Mouse (Mus musculus): ENCODE measurements at regions not wholly inside any gene's neighbourhood (a gene's known extent, or its start where the extent isn't known, plus 50 kb on each side); places are given as distances from the start of the nearest gene placed in this dataset.

DNA sequence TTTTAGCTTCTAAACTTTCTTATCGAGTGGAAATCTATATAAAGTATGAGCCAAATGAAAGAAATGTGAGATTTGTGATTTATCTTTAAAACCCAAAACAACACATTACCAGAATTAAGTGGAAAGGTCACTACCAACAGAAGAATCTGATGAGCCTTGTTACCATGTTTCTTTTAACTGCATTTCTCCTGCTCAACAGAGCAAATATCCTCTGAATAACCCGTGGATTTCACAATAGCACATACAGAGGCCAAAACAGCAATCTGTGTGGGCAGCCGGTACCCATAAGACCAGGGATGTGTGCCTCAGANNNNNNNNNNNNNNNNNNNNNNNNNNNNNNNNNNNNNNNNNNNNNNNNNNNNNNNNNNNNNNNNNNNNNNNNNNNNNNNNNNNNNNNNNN is 85.3 kb downstream of the 4930444P10Rik start:
- no peak overlapping the region for H3K27ac ChIP-seq
- ATAC-seq (replicated peaks) = no peak
- H3K9me3 ChIP-seq = no peaks in the 10 kb centered on the region
- H3K36me3 ChIP-seq (replicated peaks) = no peaks in the 10 kb centered on the region
- 79% methylated on average over 3 of the region's 3 CpGs for WGBS
- no peak overlapping the region for H3K9ac ChIP-seq
- no peaks in the 10 kb centered on the region for H3K27me3 ChIP-seq (replicated peaks)
- no peak overlapping the region for H3K4me3 ChIP-seq
- no peaks in the 10 kb centered on the region for H3K4me1 ChIP-seq
- no peak overlapping the region for H3K4me2 ChIP-seq

DNA sequence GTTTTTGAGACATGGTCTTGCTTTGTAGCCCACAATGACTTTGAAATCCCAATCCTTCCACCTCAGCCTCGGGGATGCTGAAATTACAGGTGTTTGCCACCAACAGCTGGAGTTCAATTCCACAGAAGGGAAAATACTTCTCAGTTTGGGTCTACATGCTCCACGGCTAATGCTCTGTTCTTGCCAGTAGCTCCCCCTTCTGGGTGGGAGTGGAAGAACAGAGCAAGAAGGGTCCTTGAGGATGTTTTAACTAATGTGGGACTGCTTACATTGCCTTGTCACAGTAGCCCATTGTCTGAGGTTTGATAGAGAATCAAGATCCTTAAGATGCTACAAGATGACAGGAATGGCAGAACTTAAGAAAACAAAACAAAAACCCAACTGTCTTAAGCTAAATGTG is 86.2 kb downstream of the 4930444P10Rik start:
- ATAC-seq (replicated peaks) = no peak
- Histone ChIP-seq H3K9me3 (no peaks in the 10 kb centered on the region), H3K4me2 (no peak overlapping the region), H3K27me3 (replicated peaks) (no peaks in the 10 kb centered on the region), H3K27ac (no peak overlapping the region), H3K4me3 (no peak overlapping the region), H3K9ac (no peak overlapping the region), H3K36me3 (replicated peaks) (no peaks in the 10 kb centered on the region), H3K4me1 (no peaks in the 10 kb centered on the region)
- 84% methylated on average over 2 of the region's 2 CpGs for WGBS

DNA sequence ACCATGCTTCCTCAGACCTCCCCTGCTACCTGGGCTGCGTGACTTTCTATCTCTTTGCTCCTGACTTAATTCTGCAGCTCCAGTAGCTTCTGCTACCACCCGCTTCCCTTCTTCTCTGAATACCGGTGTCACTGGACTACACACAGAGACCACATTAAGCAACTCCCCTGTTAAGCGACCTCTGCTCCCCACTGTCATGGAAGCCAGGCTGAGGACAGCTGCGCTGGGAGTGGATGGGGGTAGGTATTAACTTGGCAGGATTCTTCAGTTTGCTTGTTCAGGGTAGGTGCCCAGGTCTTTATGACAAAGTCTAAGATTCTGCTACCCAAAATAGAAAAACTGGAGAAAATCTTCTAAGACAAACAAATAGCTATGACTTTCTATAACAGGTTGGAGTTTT is 96.0 kb downstream of the 4930444P10Rik start:
- Histone ChIP-seq H3K4me3 (no peak overlapping the region), H3K9me3 (no peaks in the 10 kb centered on the region), H3K27ac (no peak overlapping the region), H3K4me2 (no peak overlapping the region), H3K27me3 (replicated peaks) (no peaks in the 10 kb centered on the region), H3K9ac (no peak overlapping the region), H3K36me3 (replicated peaks) (no peaks in the 10 kb centered on the region), H3K4me1 (no peaks in the 10 kb centered on the region)
- ATAC-seq (replicated peaks) = no peak
- WGBS = 79% methylated on average over 5 of the region's 5 CpGs

DNA sequence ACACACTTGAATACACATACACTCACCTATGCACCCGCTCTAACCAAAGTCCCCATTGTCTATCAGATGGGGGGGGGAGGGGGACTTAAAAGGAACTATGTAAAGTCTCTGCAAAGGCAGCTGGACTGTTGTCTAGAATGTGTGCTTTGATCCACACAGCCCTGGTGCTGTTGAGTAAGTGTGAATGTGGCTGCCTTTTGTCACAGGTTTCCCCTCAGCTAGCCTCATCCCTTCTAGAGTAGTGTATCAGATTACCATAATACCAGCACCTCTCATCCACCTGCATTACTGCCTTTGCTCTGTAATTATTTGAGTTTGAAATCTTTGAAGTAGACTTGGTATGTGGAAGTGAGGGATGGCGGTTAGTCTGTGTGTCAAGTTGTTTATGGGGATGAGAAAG is 96.8 kb downstream of the 4930444P10Rik start:
- WGBS = 78% methylated on average over 2 of the region's 2 CpGs
- no peaks in the 10 kb centered on the region for H3K9me3 ChIP-seq
- no peak for ATAC-seq (replicated peaks)

DNA sequence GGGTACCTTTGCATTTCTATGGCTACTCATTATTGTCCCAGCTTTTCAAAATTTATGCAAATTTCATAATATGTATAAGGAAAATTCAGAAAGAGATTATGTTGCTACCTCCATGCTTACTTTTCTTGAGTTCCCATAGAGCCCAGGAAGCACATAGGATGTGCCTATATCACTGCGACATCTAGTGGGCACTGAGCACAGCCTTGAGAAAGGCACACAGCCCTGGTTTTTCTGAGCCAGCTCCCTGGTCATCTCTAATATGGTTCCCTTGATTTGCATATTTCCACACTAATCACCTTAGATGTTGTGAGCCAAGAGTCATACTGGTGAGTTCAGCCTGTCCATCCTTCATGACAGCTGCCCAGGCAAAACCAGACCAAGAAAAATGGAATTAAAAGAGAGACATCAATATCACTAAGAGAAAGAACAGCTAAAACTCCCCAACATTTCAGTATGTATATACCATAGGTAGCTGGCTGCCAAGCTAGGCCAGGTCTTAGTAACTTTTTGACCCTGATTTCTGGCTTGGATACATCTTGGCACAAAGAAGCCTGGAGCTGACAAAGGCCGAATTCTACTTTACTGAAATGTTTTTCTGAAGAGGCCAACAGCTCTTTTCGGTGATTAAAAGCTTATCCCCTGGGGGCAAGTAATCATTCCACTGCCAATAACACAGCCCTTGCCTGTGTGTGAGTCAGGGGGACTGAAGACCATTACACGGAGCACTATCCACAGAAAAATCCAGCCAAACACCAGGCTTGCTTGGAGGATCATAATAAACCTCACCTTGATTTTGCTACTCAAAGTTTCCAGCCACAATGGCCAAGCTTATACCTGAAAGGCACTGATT is 99.3 kb downstream of the 4930444P10Rik start:
- H3K27me3 ChIP-seq (replicated peaks) = no peaks in the 10 kb centered on the region
- H3K4me3 ChIP-seq = no peak overlapping the region
- H3K4me1 ChIP-seq = no peaks in the 10 kb centered on the region
- no peaks in the 10 kb centered on the region for H3K9me3 ChIP-seq
- no peak overlapping the region for H3K9ac ChIP-seq
- no peaks in the 10 kb centered on the region for H3K36me3 ChIP-seq (replicated peaks)
- no peak overlapping the region for H3K27ac ChIP-seq
- H3K4me2 ChIP-seq = no peak overlapping the region
- WGBS = 42% methylated on average over 4 of the region's 4 CpGs
- ATAC-seq (replicated peaks) = peak; percentile 72; the same call in 1 of the 2 replicates

More for the DNA sequence above, 96.8 kb downstream of the 4930444P10Rik start:
- H3K36me3 ChIP-seq (replicated peaks) = no peaks in the 10 kb centered on the region
- H3K27me3 ChIP-seq (replicated peaks) = no peaks in the 10 kb centered on the region
- no peak overlapping the region for H3K27ac ChIP-seq
- no peak overlapping the region for H3K9ac ChIP-seq
- no peaks in the 10 kb centered on the region for H3K4me1 ChIP-seq
- no peak overlapping the region for H3K4me2 ChIP-seq
- no peak overlapping the region for H3K4me3 ChIP-seq

GRCm38 (mm10) chr1:15990982-15991381 is 102.1 kb downstream of the 4930444P10Rik start:
- H3K9ac ChIP-seq = no peak overlapping the region
- no peak for ATAC-seq (replicated peaks)
- H3K4me3 ChIP-seq = no peak overlapping the region
- no peak overlapping the region for H3K27ac ChIP-seq
- H3K4me1 ChIP-seq = no peaks in the 10 kb centered on the region
- 63% methylated on average over 2 of the region's 2 CpGs for WGBS
- no peaks in the 10 kb centered on the region for H3K9me3 ChIP-seq
- no peak overlapping the region for H3K4me2 ChIP-seq
- no peaks in the 10 kb centered on the region for H3K27me3 ChIP-seq (replicated peaks)
- no peaks in the 10 kb centered on the region for H3K36me3 ChIP-seq (replicated peaks)

GRCm38 (mm10) chr1:15985579-15985978 is 107.5 kb downstream of the 4930444P10Rik start:
- no peak overlapping the region for H3K4me2 ChIP-seq
- H3K27me3 ChIP-seq (replicated peaks) = no peaks in the 10 kb centered on the region
- ATAC-seq (replicated peaks) = no peak
- no peak overlapping the region for H3K4me3 ChIP-seq
- H3K27ac ChIP-seq = no peak overlapping the region
- no peaks in the 10 kb centered on the region for H3K4me1 ChIP-seq
- H3K36me3 ChIP-seq (replicated peaks) = no peaks in the 10 kb centered on the region
- H3K9me3 ChIP-seq = no peaks in the 10 kb centered on the region
- H3K9ac ChIP-seq = no peak overlapping the region
- WGBS = 92% methylated on average over 3 of the region's 3 CpGs

DNA sequence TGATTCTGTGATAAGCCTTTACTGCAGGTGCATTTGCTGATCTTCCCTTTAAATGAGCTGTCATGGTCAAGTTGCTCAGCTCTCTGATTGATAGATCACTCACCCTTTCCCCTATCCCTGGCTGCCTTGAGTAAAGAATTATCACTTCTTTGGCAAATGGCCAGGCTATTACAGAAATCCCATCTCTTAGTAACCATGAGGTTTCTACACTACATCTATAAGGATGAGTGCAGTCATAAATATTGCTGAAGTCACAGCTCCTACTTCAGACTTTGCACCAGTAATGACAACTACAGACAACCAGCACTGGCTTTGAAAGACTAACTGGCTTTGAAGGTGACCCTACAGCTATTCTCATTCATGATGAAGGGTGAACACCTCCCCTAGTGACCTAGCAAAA is 113.8 kb downstream of the 4930444P10Rik start:
- no peak for ATAC-seq (replicated peaks)
- H3K4me2 ChIP-seq = no peak overlapping the region
- no peaks in the 10 kb centered on the region for H3K4me1 ChIP-seq
- H3K9ac ChIP-seq = no peak overlapping the region
- H3K36me3 ChIP-seq (replicated peaks) = no peaks in the 10 kb centered on the region
- H3K27ac ChIP-seq = no peak overlapping the region
- H3K4me3 ChIP-seq = no peak overlapping the region
- H3K9me3 ChIP-seq = no peaks in the 10 kb centered on the region
- H3K27me3 ChIP-seq (replicated peaks) = no peaks in the 10 kb centered on the region

DNA sequence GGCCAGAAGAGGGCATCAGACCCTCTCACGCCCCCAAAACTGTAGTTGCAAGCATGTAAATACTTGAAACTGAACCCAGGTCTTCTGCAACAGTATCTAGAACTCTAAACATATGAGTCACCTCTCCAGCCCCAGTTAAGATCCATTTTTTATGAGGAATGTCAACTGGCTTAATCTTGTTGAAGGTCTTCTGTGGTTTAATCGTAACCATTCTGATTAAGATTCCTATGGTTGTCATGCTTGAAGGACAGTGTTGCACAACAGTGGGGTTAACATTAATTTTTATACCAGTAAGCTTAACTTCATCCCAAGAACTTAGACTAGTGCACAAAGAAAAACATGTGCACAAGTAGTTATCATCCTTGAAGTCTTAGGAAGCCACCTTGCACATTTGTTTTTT is 133.5 kb downstream of the 4930444P10Rik start:
- Histone ChIP-seq H3K9me3 (no peaks in the 10 kb centered on the region), H3K27ac (no peak overlapping the region), H3K9ac (no peak overlapping the region), H3K36me3 (replicated peaks) (no peaks in the 10 kb centered on the region), H3K4me3 (no peak overlapping the region), H3K27me3 (replicated peaks) (no peaks in the 10 kb centered on the region), H3K4me1 (no peaks in the 10 kb centered on the region), H3K4me2 (no peak overlapping the region)
- 87% methylated on average over 2 of the region's 2 CpGs for WGBS
- ATAC-seq (replicated peaks) = no peak

GRCm38 (mm10) chr1:15958661-15959060 is 134.5 kb downstream of the 4930444P10Rik start:
- Histone ChIP-seq H3K9ac (no peak overlapping the region), H3K36me3 (replicated peaks) (no peaks in the 10 kb centered on the region), H3K4me1 (no peaks in the 10 kb centered on the region), H3K4me3 (no peak overlapping the region), H3K27me3 (replicated peaks) (no peaks in the 10 kb centered on the region), H3K4me2 (no peak overlapping the region), H3K27ac (no peak overlapping the region), H3K9me3 (no peaks in the 10 kb centered on the region)
- no peak for ATAC-seq (replicated peaks)
- 35% methylated on average over 1 of the region's 1 CpGs for WGBS

DNA sequence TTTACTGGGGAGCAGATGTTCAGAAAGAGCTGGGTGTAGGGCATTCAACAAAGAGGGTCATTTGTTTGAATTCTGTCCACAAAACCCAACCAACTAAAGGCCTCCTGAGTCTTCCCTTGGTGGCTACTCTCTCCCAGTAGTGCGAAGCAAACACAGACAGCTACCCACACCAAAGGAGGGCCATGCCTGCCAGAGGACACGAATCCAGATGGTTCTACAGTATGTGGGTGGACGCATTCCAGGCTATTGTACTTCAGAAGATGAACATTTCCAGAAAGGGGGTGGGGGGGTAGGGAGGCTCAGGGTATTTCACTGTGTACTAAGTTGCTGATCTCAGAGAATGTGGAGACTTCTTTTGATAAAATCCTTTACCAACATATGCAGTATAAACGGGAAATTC is 149.5 kb downstream of the 4930444P10Rik start:
- H3K27me3 ChIP-seq (replicated peaks) = no peaks in the 10 kb centered on the region
- H3K4me3 ChIP-seq = no peak overlapping the region
- no peak overlapping the region for H3K4me2 ChIP-seq
- H3K4me1 ChIP-seq = no peaks in the 10 kb centered on the region
- H3K36me3 ChIP-seq (replicated peaks) = no peaks in the 10 kb centered on the region
- WGBS = 80% methylated on average over 4 of the region's 4 CpGs
- H3K9me3 ChIP-seq = no peaks in the 10 kb centered on the region
- no peak overlapping the region for H3K9ac ChIP-seq
- no peak for ATAC-seq (replicated peaks)
- H3K27ac ChIP-seq = no peak overlapping the region

GRCm38 (mm10) chr1:15943041-15943440 is 150.1 kb downstream of the 4930444P10Rik start:
- Histone ChIP-seq H3K27ac (no peak overlapping the region), H3K9me3 (no peaks in the 10 kb centered on the region), H3K4me1 (no peaks in the 10 kb centered on the region), H3K27me3 (replicated peaks) (no peaks in the 10 kb centered on the region), H3K36me3 (replicated peaks) (no peaks in the 10 kb centered on the region), H3K4me2 (no peak overlapping the region), H3K4me3 (no peak overlapping the region), H3K9ac (no peak overlapping the region)
- WGBS = 49% methylated on average over 1 of the region's 1 CpGs
- ATAC-seq (replicated peaks) = no peak

All from midbrain, embryonic 15.5 days (tissue).